Mouse (Mus musculus): ENCODE results near the gene Phlpp2.
"Not testable (repeated sequence)": the region's sequence is repeated elsewhere in the genome, so short reads cannot be mapped to it uniquely, and the experiment has no call there.

GRCm38 (mm10) chr8:109873800-109874199, 5.5 kb downstream of the Phlpp2 start:
- TF ChIP-seq CTCF, EP300 (IDR thresholded peaks at IDR 0.05; ENCODE audit: low read depth): not testable (repeated sequence)

Measured in liver, postnatal 0 days (tissue).